Mouse (Mus musculus) brain, embryonic 14.5 days (tissue): Measurements from ENCODE around the gene Zfp287.

Source experiments
- CTCF ChIP-seq: fragments of 200-500 bp; IDR thresholded peaks from 2 replicates; pipeline ENCODE4 v1.5.1; 2012; ENCODE audit warnings: inconsistent platforms, mild to moderate bottlenecking, moderate library complexity, borderline replicate concordance; ENCODE audit not compliant: insufficient read depth, insufficient read length; ENCODE audit errors: extremely low read depth
- POLR2A ChIP-seq: fragments of 200-500 bp; IDR thresholded peaks from 2 replicates; pipeline ENCODE4 v1.6.1; 2012; ENCODE audit warnings: mild to moderate bottlenecking, inconsistent platforms, borderline replicate concordance; ENCODE audit not compliant: poor library complexity, insufficient read depth, insufficient read length, severe bottlenecking; ENCODE audit errors: extremely low read depth

GRCm38 (mm10) chr11:62744103-62744502, 12.4 kb upstream of the Zfp287 start:
- no peak for TF ChIP-seq POLR2A
- peak; percentile 90 for TF ChIP-seq CTCF
